Mouse (Mus musculus) CH12.LX (cell line): ENCODE results near the gene Rbck1. TPM values are rescaled to one million over a fixed set of nuclear protein-coding genes. Genes with fewer than 3 reads are reported as not detected.

Experiments used
- DNase-seq: peaks from one replicate; pipeline ENCODE4 v3.0.0-alpha.2; 2013; ENCODE audit errors: extremely low read depth
- H3K27ac ChIP-seq: 2 replicates; pipeline ENCODE4 v1.5.1; 2012; ENCODE audit warnings: low read depth, mild to moderate bottlenecking, control low read depth, moderate library complexity; ENCODE audit not compliant: insufficient read depth
- H3K27me3 ChIP-seq: replicated peaks from 2 replicates; pipeline ENCODE3; 2012; ENCODE audit warnings: inconsistent platforms
- H3K36me3 ChIP-seq, 2 experiments: replicated peaks in 1 of 2; 2 replicates each; pipeline versions ENCODE3 to v1.6.1; 2012; ENCODE audit warnings: inconsistent platforms in 1 of 2, low read length in 1 of 2, mild to moderate bottlenecking in 1 of 2, mixed read lengths in 1 of 2, moderate library complexity in 1 of 2; ENCODE audit not compliant: control insufficient read depth in 1 of 2, insufficient read depth in 1 of 2
- H3K4me1 ChIP-seq, 2 experiments: 2 replicates each; pipeline ENCODE4 v1.6.1; 2012; ENCODE audit warnings: inconsistent platforms in 1 of 2, moderate library complexity in 1 of 2; ENCODE audit not compliant: insufficient read depth in 2 of 2, control insufficient read depth in 1 of 2
- H3K4me2 ChIP-seq: 2 replicates; pipeline ENCODE4 v1.6.1; 2012; ENCODE audit warnings: low read depth, mild to moderate bottlenecking, control low read depth; ENCODE audit not compliant: poor library complexity, insufficient read depth, severe bottlenecking
- H3K4me3 ChIP-seq, 3 experiments: fragments of 150-350 bp in 1 of 3; sonication (generic) in 1 of 3; replicated peaks in 1 of 3; 2 replicates each; pipeline versions ENCODE3 to v1.5.1; 2011 to 2012; ENCODE audit warnings: low read depth in 2 of 3, low read length in 2 of 3, mild to moderate bottlenecking in 2 of 3, moderate library complexity in 2 of 3, control low read depth in 1 of 3, improper control_type of control experiment in 1 of 3, inconsistent platforms in 1 of 3, mixed read lengths in 1 of 3; ENCODE audit not compliant: poor library complexity in 1 of 3
- H3K79me2 ChIP-seq: replicated peaks from 2 replicates; pipeline ENCODE4 v1.6.1; 2012; ENCODE audit warnings: mild to moderate bottlenecking, moderate library complexity; ENCODE audit not compliant: control insufficient read depth, poor library complexity, insufficient read depth, severe bottlenecking; ENCODE audit errors: extremely low read depth
- H3K9ac ChIP-seq: 2 replicates; pipeline ENCODE4 v1.6.1; 2012; ENCODE audit warnings: low read depth, mild to moderate bottlenecking, control low read depth, moderate library complexity; ENCODE audit not compliant: insufficient read depth
- H3K9me3 ChIP-seq: replicated peaks from 2 replicates; pipeline ENCODE3; 2012; ENCODE audit warnings: low read length, inconsistent platforms, mixed read lengths
- BHLHE40 ChIP-seq: IDR thresholded peaks from 2 replicates; pipeline ENCODE4 v1.6.1; 2011; ENCODE audit warnings: mild to moderate bottlenecking, low read depth, low read length, improper control_type of control experiment
- CHD1 ChIP-seq: IDR thresholded peaks from 2 replicates; pipeline ENCODE4 v1.6.1; 2012; ENCODE audit warnings: low read depth, low read length, improper control_type of control experiment, inconsistent platforms
- CHD2 ChIP-seq: IDR thresholded peaks from 2 replicates; pipeline ENCODE4 v1.6.1; 2011; ENCODE audit warnings: low read length, improper control_type of control experiment
- CTCF ChIP-seq, 2 experiments: IDR thresholded peaks in 1 of 2; conservative IDR thresholded peaks in 1 of 2; 2 replicates each; pipeline ENCODE4 v1.5.1; 2011 to 2012; ENCODE audit warnings: low read depth in 2 of 2, low read length in 2 of 2, improper control_type of control experiment in 1 of 2, inconsistent platforms in 1 of 2, mild to moderate bottlenecking in 1 of 2, moderate library complexity in 1 of 2
- E2F4 ChIP-seq: IDR thresholded peaks from 2 replicates; pipeline ENCODE4 v1.6.1; 2011; ENCODE audit warnings: low read depth, low read length, improper control_type of control experiment; ENCODE audit not compliant: insufficient replicate concordance
- ELF1 ChIP-seq: IDR thresholded peaks from 2 replicates; pipeline ENCODE4 v1.6.1; 2014; ENCODE audit warnings: low read depth, mild to moderate bottlenecking, inconsistent platforms, low read length, improper control_type of control experiment
- EP300 ChIP-seq: IDR thresholded peaks from 2 replicates; pipeline ENCODE4 v1.6.1; 2011; ENCODE audit warnings: low read length, improper control_type of control experiment
- IRF4 ChIP-seq: IDR thresholded peaks from 2 replicates; pipeline ENCODE4 v1.6.1; 2014; ENCODE audit warnings: low read depth, mild to moderate bottlenecking, inconsistent platforms, low read length, improper control_type of control experiment
- JUN ChIP-seq: IDR thresholded peaks from 2 replicates; pipeline ENCODE4 v1.6.1; 2011; ENCODE audit warnings: low read depth, mild to moderate bottlenecking, low read length, improper control_type of control experiment, moderate library complexity; ENCODE audit not compliant: insufficient read depth
- JUND ChIP-seq: conservative IDR thresholded peaks from 2 replicates; pipeline ENCODE4 v1.6.1; 2011; ENCODE audit warnings: low read depth, low read length, improper control_type of control experiment
- KAT2A ChIP-seq: IDR thresholded peaks from 2 replicates; pipeline ENCODE4 v1.6.1; 2012; ENCODE audit warnings: low read length, improper control_type of control experiment, inconsistent platforms; ENCODE audit not compliant: insufficient replicate concordance
- MAFK ChIP-seq: IDR thresholded peaks from 2 replicates; pipeline ENCODE4 v1.6.1; 2011; ENCODE audit warnings: low read length, improper control_type of control experiment; ENCODE audit not compliant: insufficient replicate concordance
- MAX ChIP-seq: IDR thresholded peaks from 2 replicates; pipeline ENCODE4 v1.6.1; 2011; ENCODE audit warnings: low read length, improper control_type of control experiment
- MAZ ChIP-seq: IDR thresholded peaks from 2 replicates; pipeline ENCODE4 v1.6.1; 2012; ENCODE audit warnings: low read depth, mild to moderate bottlenecking, inconsistent platforms, low read length, improper control_type of control experiment, moderate library complexity
- MEF2A ChIP-seq: IDR thresholded peaks from 2 replicates; pipeline ENCODE4 v1.6.1; 2014; ENCODE audit warnings: low read depth, mild to moderate bottlenecking, inconsistent platforms, low read length, improper control_type of control experiment, borderline replicate concordance
- MYC ChIP-seq: IDR thresholded peaks from 2 replicates; pipeline ENCODE4 v1.6.1; 2011; ENCODE audit warnings: low read depth, mild to moderate bottlenecking, improper control_type of control experiment, low read length
- NELFE ChIP-seq: IDR thresholded peaks from 2 replicates; pipeline ENCODE4 v1.6.1; 2011; ENCODE audit warnings: low read depth, low read length, improper control_type of control experiment
- NRF1 ChIP-seq: IDR thresholded peaks from 2 replicates; pipeline ENCODE4 v1.6.1; 2014; ENCODE audit warnings: low read depth, mild to moderate bottlenecking, inconsistent platforms, low read length, improper control_type of control experiment, moderate library complexity
- POLR2A ChIP-seq: IDR thresholded peaks from 2 replicates; pipeline ENCODE4 v1.6.1; 2011; ENCODE audit warnings: low read depth, mild to moderate bottlenecking, improper control_type of control experiment, low read length
- POLR2AphosphoS2 ChIP-seq: IDR thresholded peaks from 2 replicates; pipeline ENCODE4 v1.6.1; 2011; ENCODE audit warnings: low read depth, low read length, improper control_type of control experiment
- RCOR1 ChIP-seq: conservative IDR thresholded peaks from 2 replicates; pipeline ENCODE4 v1.6.1; 2012; ENCODE audit warnings: low read depth, mild to moderate bottlenecking, inconsistent platforms, low read length, improper control_type of control experiment
- SMC3 ChIP-seq: IDR thresholded peaks from 2 replicates; pipeline ENCODE4 v1.6.1; 2011; ENCODE audit warnings: low read depth, low read length, improper control_type of control experiment
- TBP ChIP-seq: conservative IDR thresholded peaks from 2 replicates; pipeline ENCODE4 v1.6.1; 2011; ENCODE audit warnings: low read depth, low read length, improper control_type of control experiment
- TCF12 ChIP-seq: IDR thresholded peaks from 2 replicates; pipeline ENCODE4 v1.6.1; 2014; ENCODE audit warnings: low read depth, mild to moderate bottlenecking, inconsistent platforms, low read length, improper control_type of control experiment
- UBTF ChIP-seq: IDR thresholded peaks from 2 replicates; pipeline ENCODE4 v1.6.1; 2012; ENCODE audit warnings: low read depth, mild to moderate bottlenecking, inconsistent platforms, low read length, improper control_type of control experiment, moderate library complexity
- USF1 ChIP-seq: IDR thresholded peaks from 2 replicates; pipeline ENCODE4 v1.6.1; 2014; ENCODE audit warnings: low read depth, mild to moderate bottlenecking, inconsistent platforms, low read length, improper control_type of control experiment
- USF2 ChIP-seq: conservative IDR thresholded peaks from 2 replicates; pipeline ENCODE4 v1.6.1; 2011; ENCODE audit warnings: low read depth, low read length, improper control_type of control experiment
- ZKSCAN1 ChIP-seq: IDR thresholded peaks from 2 replicates; pipeline ENCODE4 v1.6.1; 2012; ENCODE audit warnings: low read depth, inconsistent platforms, low read length, improper control_type of control experiment, borderline replicate concordance
- ZNF384 ChIP-seq: IDR thresholded peaks from 2 replicates; pipeline ENCODE4 v1.6.1; 2012; ENCODE audit warnings: low read depth, low read length, improper control_type of control experiment, inconsistent platforms
- dilution Hi-C: fragments of 300-500 bp; cut with MboI; formaldehyde crosslinking; loops from 2 replicates; pipeline ENCODE4 v1.14.3; 2020; ENCODE audit warnings: low sequenced_read_pairs; ENCODE audit not compliant: extremely low pct_unique_long_range_greater_than_20kb, extremely low pct_ligation_motif_present
- in situ Hi-C: fragments of 300-500 bp; cut with MboI; formaldehyde crosslinking; loops from 3 replicates; pipeline ENCODE4 v1.14.3; 2019; ENCODE audit warnings: low sequenced_read_pairs, low pct_ligation_motif_present, low pct_unique_long_range_greater_than_20kb, mixed read lengths
- polyA plus RNA-seq: library from polyadenylated mRNA; unstranded; fragments of >175 nt; gene quantifications from 2 replicates; pipeline ENCODE4 v1.2.1, GENCODE M21; 2012; ENCODE audit warnings: low read depth; ENCODE audit not compliant: insufficient read length
- total RNA-seq, 2 experiments: library from RNA; depleted of rRNA; stranded (reverse); fragments of 300-350 nt in 1 of 2; fragments of >200 nt in 1 of 2; gene quantifications; 2 replicates each; pipeline ENCODE4 v1.2.3; 2012 to 2014

Rbck1 gene
- total and polyA plus RNA-seq, 3 experiments, result 109 to 143 (median 134) TPM

GRCm38 (mm10) chr2:152344361-152344760 lies 11.9 kb upstream of the Rbck1 start:
- Histone ChIP-seq H3K27ac (peak overlapping the region; percentile 24), H3K4me1 (peaks cover 23 to 46% of the 10 kb centered on the region in 2 experiments), H3K9me3 (no peaks in the 10 kb centered on the region), H3K27me3 (no peaks in the 10 kb centered on the region), H3K79me2 (peaks cover 5% of the 10 kb centered on the region), H3K4me2 (peak overlapping the region; percentile 11), H3K4me3 (no peak overlapping the region), H3K36me3 (peaks cover 28 to 32% of the 10 kb centered on the region in 2 experiments), H3K9ac (peak overlapping the region; percentile 63)
- dilution Hi-C loops, result no loop called here
- no peak for DNase-seq
- TF ChIP-seq TBP, result no peak
- 0 out of 2 replicates have a peak, but pooled peaks have one; percentile 27 for TF ChIP-seq RCOR1
- 0 out of 2 replicates have a peak, but pooled peaks have one; percentile 60 for TF ChIP-seq CHD1
- TF ChIP-seq CTCF (conservative IDR thresholded peaks at IDR 0.05 in 1 of 2, IDR thresholded peaks at IDR 0.05 in 1 of 2; ENCODE audit: low read depth in 2 of 2, low read length in 2 of 2), result no peak
- in situ Hi-C loops, result no loop called here

GRCm38 (mm10) chr2:152343329-152344213 lies 11.1 kb upstream of the Rbck1 start, which contains the start of gene Trib3:
Trib3 (minus strand) TSS chr2:152344032.
- Histone ChIP-seq H3K79me2 (peaks cover 10% of the 10 kb centered on the region), H3K4me2 (peak within 1 kb of the TSS; percentile 55), H3K9me3 (no peaks in the 10 kb centered on the region), H3K4me3 (peak within 1 kb of the TSS; percentile 72 to 88 (median 81)), H3K27ac (peak within 1 kb of the TSS; percentile 88), H3K4me1 (peaks cover 24 to 51% of the 10 kb centered on the region in 2 experiments), H3K36me3 (peaks cover 35 to 40% of the 10 kb centered on the region in 2 experiments), H3K9ac (peak within 1 kb of the TSS; percentile 100), H3K27me3 (no peaks in the 10 kb centered on the region)
- in situ Hi-C loops (no loop called here), dilution Hi-C loops (no loop called here)
- peak; percentile 88 for DNase-seq
- TF ChIP-seq USF1 (no peak), MAZ (peak; percentile 70), ELF1 (peak; percentile 25; the same call in 1 of the 2 replicates), USF2 (no peak), NRF1 (0 out of 2 replicates have a peak, but pooled peaks have one; percentile 11), JUN (no peak), IRF4 (0 out of 2 replicates have a peak, but pooled peaks have one; percentile 49), CHD1 (no peak), EP300 (no peak), SMC3 (peak; percentile 62), ZKSCAN1 (no peak), MAFK (no peak), KAT2A (no peak), BHLHE40 (peak; percentile 5; the same call in 1 of the 2 replicates), TCF12 (peak; percentile 81; the same call in 1 of the 2 replicates), MYC (no peak; the same call in 1 of the 2 replicates), POLR2AphosphoS2 (no peak), UBTF (no peak; the same call in 1 of the 2 replicates), ZNF384 (no peak), POLR2A (peak; percentile 79), CTCF (conservative IDR thresholded peaks at IDR 0.05 in 1 of 2, IDR thresholded peaks at IDR 0.05 in 1 of 2; ENCODE audit: low read depth in 2 of 2, low read length in 2 of 2) (peak in 1 of 2 experiments; percentile 89; a peak in 2 of 4 replicates), MAX (no peak), RCOR1 (no peak), MEF2A (peak; percentile 12; the same call in 1 of the 2 replicates), CHD2 (0 out of 2 replicates have a peak, but pooled peaks have one; percentile 11), E2F4 (no peak), JUND (no peak), NELFE (peak; percentile 90), TBP (peak; percentile 64; the same call in 1 of the 2 replicates)
